Mouse (Mus musculus) MEL (cell line): ENCODE measurements around the gene Arid5b. TPM values are rescaled to one million over a fixed set of nuclear protein-coding genes. Genes with fewer than 3 reads are reported as not detected.

Experiments used
- DNase-seq: peaks from one replicate; pipeline ENCODE4 v3.0.0; 2011; ENCODE audit warnings: low read depth, low spot score
- H3K27ac ChIP-seq: 2 replicates; pipeline ENCODE4 v1.5.1; 2012; ENCODE audit warnings: low read depth, mild to moderate bottlenecking, control low read depth, low read length, moderate library complexity; ENCODE audit not compliant: control insufficient read depth
- H3K27me3 ChIP-seq, 2 experiments: fragments of 150-350 bp in 1 of 2; sonication (generic) in 1 of 2; 2 replicates each; pipeline ENCODE4 v1.6.1; 2012; ENCODE audit warnings: low read length in 2 of 2, mild to moderate bottlenecking in 2 of 2, improper control_type of control experiment in 1 of 2, moderate library complexity in 1 of 2; ENCODE audit not compliant: insufficient read depth in 2 of 2, control insufficient read depth in 1 of 2
- H3K36me3 ChIP-seq, 2 experiments: 2 replicates each; pipeline ENCODE4 v1.6.1; 2012 to 2014; ENCODE audit warnings: low read length in 2 of 2, improper control_type of control experiment in 1 of 2, inconsistent platforms in 1 of 2, mild to moderate bottlenecking in 1 of 2; ENCODE audit not compliant: insufficient read depth in 2 of 2, control insufficient read depth in 1 of 2
- H3K4me1 ChIP-seq, 2 experiments: fragments of 150-350 bp in 1 of 2; sonication (generic) in 1 of 2; 2 replicates each; pipeline ENCODE4 v1.6.1; 2012; ENCODE audit warnings: low read length in 2 of 2, improper control_type of control experiment in 1 of 2, mild to moderate bottlenecking in 1 of 2; ENCODE audit not compliant: insufficient read depth in 2 of 2, control insufficient read depth in 1 of 2
- H3K4me3 ChIP-seq, 2 experiments: fragments of 150-350 bp in 1 of 2; sonication (generic) in 1 of 2; 2 replicates each; pipeline ENCODE4 v1.5.1; 2012; ENCODE audit warnings: low read depth in 2 of 2, low read length in 2 of 2, mild to moderate bottlenecking in 2 of 2, moderate library complexity in 2 of 2, control low read depth in 1 of 2, improper control_type of control experiment in 1 of 2; ENCODE audit not compliant: control insufficient read depth in 1 of 2, insufficient read depth in 1 of 2
- H3K79me2 ChIP-seq: 2 replicates; pipeline ENCODE4 v1.6.1; 2012; ENCODE audit warnings: mild to moderate bottlenecking, low read length, moderate library complexity; ENCODE audit not compliant: control insufficient read depth, poor library complexity, insufficient read depth
- H3K9ac ChIP-seq: 2 replicates; pipeline ENCODE4 v1.6.1; 2012; ENCODE audit warnings: low read depth, mild to moderate bottlenecking, control low read depth, low read length, moderate library complexity; ENCODE audit not compliant: control insufficient read depth, poor library complexity, severe bottlenecking
- H3K9me3 ChIP-seq: fragments of 150-350 bp; sonication (generic); replicated peaks from 2 replicates; pipeline ENCODE4 v1.6.1; 2012; ENCODE audit warnings: mild to moderate bottlenecking, low read length, improper control_type of control experiment, moderate library complexity; ENCODE audit not compliant: insufficient read depth
- BHLHE40 ChIP-seq: IDR thresholded peaks from 2 replicates; pipeline ENCODE4 v1.6.1; 2012; ENCODE audit warnings: low read depth, mild to moderate bottlenecking, inconsistent platforms, low read length, improper control_type of control experiment, borderline replicate concordance
- EP300 ChIP-seq, 2 experiments: IDR thresholded peaks; 2 replicates each; pipeline ENCODE4 v1.6.1; 2011; ENCODE audit warnings: improper control_type of control experiment in 2 of 2, low read length in 2 of 2, low read depth in 1 of 2, mild to moderate bottlenecking in 1 of 2
- GATA1 ChIP-seq: IDR thresholded peaks from 2 replicates; pipeline ENCODE4 v1.6.1; 2011; ENCODE audit warnings: low read depth, low read length, improper control_type of control experiment
- JUND ChIP-seq: IDR thresholded peaks from 2 replicates; pipeline ENCODE4 v1.6.1; 2011; ENCODE audit warnings: low read depth, mild to moderate bottlenecking, improper control_type of control experiment, low read length
- MAX ChIP-seq: IDR thresholded peaks from 2 replicates; pipeline ENCODE4 v1.6.1; 2011; ENCODE audit warnings: low read length, improper control_type of control experiment
- MYB ChIP-seq: IDR thresholded peaks from 2 replicates; pipeline ENCODE4 v1.6.1; 2011; ENCODE audit warnings: mild to moderate bottlenecking, low read depth, low read length, improper control_type of control experiment
- POLR2A ChIP-seq, 2 experiments: IDR thresholded peaks; 2 replicates each; pipeline ENCODE4 v1.6.1; 2011 to 2012; ENCODE audit warnings: low read length in 2 of 2, mild to moderate bottlenecking in 2 of 2, control low read depth in 1 of 2, improper control_type of control experiment in 1 of 2, low read depth in 1 of 2, moderate library complexity in 1 of 2; ENCODE audit not compliant: control insufficient read depth in 1 of 2, insufficient read depth in 1 of 2, poor library complexity in 1 of 2
- POLR2AphosphoS2 ChIP-seq: IDR thresholded peaks from 2 replicates; pipeline ENCODE4 v1.6.1; 2011; ENCODE audit warnings: low read length, improper control_type of control experiment
- RAD21 ChIP-seq: IDR thresholded peaks from 2 replicates; pipeline ENCODE4 v1.6.1; 2011; ENCODE audit warnings: mild to moderate bottlenecking, low read depth, low read length, improper control_type of control experiment
- SMC3 ChIP-seq: IDR thresholded peaks from 2 replicates; pipeline ENCODE4 v1.6.1; 2011; ENCODE audit warnings: low read depth, low read length, improper control_type of control experiment
- TBP ChIP-seq: IDR thresholded peaks from 2 replicates; pipeline ENCODE4 v1.8.0; 2011; ENCODE audit warnings: low read depth, low read length, improper control_type of control experiment
- UBTF ChIP-seq: IDR thresholded peaks from 2 replicates; pipeline ENCODE4 v1.6.1; 2012; ENCODE audit warnings: low read depth, mild to moderate bottlenecking, inconsistent platforms, low read length, improper control_type of control experiment, moderate library complexity, borderline replicate concordance; ENCODE audit not compliant: insufficient read depth
- USF1 ChIP-seq: IDR thresholded peaks from 2 replicates; pipeline ENCODE4 v1.6.1; 2014; ENCODE audit warnings: low read depth, mild to moderate bottlenecking, inconsistent platforms, low read length, improper control_type of control experiment, moderate library complexity
- USF2 ChIP-seq, 2 experiments: IDR thresholded peaks; 2 replicates each; pipeline ENCODE4 v1.6.1; 2011 to 2012; ENCODE audit warnings: improper control_type of control experiment in 2 of 2, low read length in 2 of 2, borderline replicate concordance in 1 of 2, inconsistent platforms in 1 of 2, low read depth in 1 of 2, mild to moderate bottlenecking in 1 of 2; ENCODE audit not compliant: insufficient read depth in 1 of 2
- ZC3H11A ChIP-seq: IDR thresholded peaks from 2 replicates; pipeline ENCODE4 v1.6.1; 2012; ENCODE audit warnings: low read depth, mild to moderate bottlenecking, inconsistent platforms, low read length, improper control_type of control experiment
- polyA plus RNA-seq, 2 experiments: library from polyadenylated mRNA; stranded (reverse) in 1 of 2; unstranded in 1 of 2; fragments of >175 nt in 1 of 2; fragments of >200 nt in 1 of 2; gene quantifications; 2 replicates each; pipeline versions ENCODE4 v1.2.1 to v1.2.4; 2012; ENCODE audit warnings: low replicate concordance in 2 of 2, low read depth in 1 of 2; ENCODE audit not compliant: insufficient read length in 2 of 2, insufficient read depth in 1 of 2, missing spikeins in 1 of 2
- total RNA-seq: library from RNA; depleted of rRNA; stranded (reverse); fragments of 300-350 nt; gene quantifications from 2 replicates; pipeline ENCODE4 v1.2.3, GENCODE M21; 2012

Arid5b gene
- total and polyA plus RNA-seq, 3 experiments = 0.03 TPM; not detected in 2

DNA sequence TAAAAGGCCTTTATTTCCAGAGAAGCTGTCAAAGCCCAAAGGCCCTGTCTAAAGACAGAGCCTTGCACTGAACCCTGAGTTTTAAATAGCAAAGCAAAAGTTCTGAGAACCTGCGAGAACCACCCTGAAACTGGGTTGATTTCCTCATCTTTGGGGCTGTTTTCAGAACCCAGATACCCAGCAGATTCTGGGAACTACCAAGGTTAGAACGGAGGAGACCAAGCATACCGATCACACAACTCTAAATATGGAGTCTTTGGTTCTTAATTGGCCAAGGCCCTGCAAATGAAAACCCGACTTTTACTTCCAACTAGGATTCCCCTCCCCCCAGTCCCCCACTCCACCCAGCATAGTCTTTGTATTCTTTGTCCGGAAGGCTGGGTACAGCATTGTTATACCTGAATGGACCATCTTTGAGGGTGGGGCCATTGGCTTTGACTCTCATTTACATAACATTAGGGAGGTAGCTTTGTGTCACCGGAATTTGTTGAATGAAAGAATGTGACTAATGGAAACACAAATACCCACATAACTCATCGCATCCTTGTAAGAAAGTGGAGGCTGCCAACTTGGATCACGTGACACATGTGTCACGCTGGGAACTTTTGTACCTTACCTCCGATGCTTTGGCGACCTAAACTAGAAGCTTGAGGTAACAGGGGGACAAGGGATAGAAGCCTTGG, 141.2 kb downstream of the Arid5b start:
- no peak overlapping the region for H3K9ac ChIP-seq
- no peaks in the 10 kb centered on the region for H3K4me1 ChIP-seq
- no peaks in the 10 kb centered on the region for H3K79me2 ChIP-seq
- no peaks in the 10 kb centered on the region; a peak in 1 of 4 replicates for H3K27me3 ChIP-seq
- TF ChIP-seq USF2 (IDR thresholded peaks at IDR 0.05; ENCODE audit: borderline replicate concordance in 1 of 2, insufficient read depth in 1 of 2, low read depth in 1 of 2, low read length in 2 of 2) (no peak), POLR2AphosphoS2 (no peak), SMC3 (no peak), EP300 (IDR thresholded peaks at IDR 0.05; ENCODE audit: low read depth in 1 of 2, low read length in 2 of 2) (no peak), MYB (no peak), GATA1 (no peak), RAD21 (no peak), USF1 (no peak), ZC3H11A (no peak), BHLHE40 (no peak)
- TF ChIP-seq, all 39 proteins: peak for 0
- H3K36me3 ChIP-seq = no peaks in the 10 kb centered on the region
- H3K27ac ChIP-seq = no peak overlapping the region
- no peak overlapping the region for H3K4me3 ChIP-seq
- no peaks in the 10 kb centered on the region for H3K9me3 ChIP-seq
- no peak for DNase-seq

DNA sequence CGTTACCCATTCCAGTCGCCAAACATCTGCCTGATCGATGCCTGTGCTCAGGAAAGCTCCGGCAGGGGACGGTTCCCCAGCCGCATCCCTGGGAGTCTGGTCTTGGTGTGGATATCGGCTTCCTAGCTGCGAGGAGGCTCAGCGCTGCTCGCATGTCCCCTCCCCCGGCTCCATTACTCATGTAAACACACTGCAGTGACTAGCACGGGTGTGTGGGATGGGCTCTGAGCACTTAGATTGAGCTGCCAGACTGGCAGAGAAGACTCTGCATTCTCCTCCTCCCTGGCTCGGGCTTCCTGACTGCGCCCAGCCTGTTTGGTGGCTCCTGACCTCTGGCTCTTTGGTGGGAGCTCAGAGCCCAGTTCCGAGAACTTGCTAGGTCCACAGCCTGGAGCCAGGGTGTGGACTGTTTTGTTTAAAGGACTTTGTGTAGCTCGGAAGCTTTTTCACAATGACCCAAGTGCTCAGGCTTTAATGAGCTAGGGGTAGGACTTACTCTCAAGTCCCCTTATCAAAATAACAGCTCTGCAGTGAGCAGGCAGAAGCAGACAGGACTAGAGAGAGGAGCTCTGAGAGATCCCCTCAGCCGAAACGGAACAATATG, 142.0 kb downstream of the Arid5b start:
- DNase-seq = no peak

DNA sequence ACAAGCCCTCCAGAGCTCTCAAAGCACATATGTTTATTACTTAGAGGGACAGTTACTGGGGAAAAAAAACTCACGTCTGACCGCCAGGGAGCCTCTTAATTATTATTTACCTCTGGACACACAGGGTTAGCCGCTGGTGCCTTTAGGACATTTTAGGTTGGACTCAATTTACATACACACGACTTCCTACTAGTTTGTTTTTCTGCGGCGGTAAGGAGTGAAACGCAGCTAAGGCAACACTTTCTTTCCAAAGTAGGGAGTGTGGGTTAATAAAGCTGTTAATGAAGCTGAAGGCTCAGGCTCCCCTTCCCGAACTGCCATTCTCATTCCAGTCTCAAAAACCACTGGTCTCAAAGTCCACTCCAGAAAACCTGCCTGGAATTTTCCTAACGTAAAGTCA, 142.5 kb downstream of the Arid5b start:
- no peaks in the 10 kb centered on the region for H3K4me1 ChIP-seq
- no peak overlapping the region for H3K9ac ChIP-seq
- no peaks in the 10 kb centered on the region for H3K9me3 ChIP-seq
- H3K27ac ChIP-seq = no peak overlapping the region
- H3K79me2 ChIP-seq = no peaks in the 10 kb centered on the region
- H3K4me3 ChIP-seq = no peak overlapping the region
- TF ChIP-seq POLR2A (IDR thresholded peaks at IDR 0.05; ENCODE audit: control insufficient read depth in 1 of 2, insufficient read depth in 1 of 2, low read depth in 1 of 2, low read length in 2 of 2, poor library complexity in 1 of 2) (peak in 1 of 2 experiments; percentile 16; a peak in 1 of 4 replicates), JUND (no peak), TBP (no peak)
- TF ChIP-seq, all 39 proteins: peak for 1
- Histone ChIP-seq H3K27me3 (no peaks in the 10 kb centered on the region; a peak in 1 of 4 replicates), H3K36me3 (no peaks in the 10 kb centered on the region)
- no peak for DNase-seq

More for the DNA sequence above, 142.0 kb downstream of the Arid5b start:
- Histone ChIP-seq H3K4me3 (no peak overlapping the region), H3K4me1 (no peaks in the 10 kb centered on the region), H3K9ac (no peak overlapping the region), H3K27ac (no peak overlapping the region), H3K9me3 (no peaks in the 10 kb centered on the region), H3K36me3 (no peaks in the 10 kb centered on the region), H3K27me3 (no peaks in the 10 kb centered on the region; a peak in 1 of 4 replicates), H3K79me2 (no peaks in the 10 kb centered on the region)
- TF ChIP-seq JUND = no peak
- no peak for TF ChIP-seq BHLHE40
- 0 out of 4 replicates have a peak, but pooled peaks of 1 of the 2 experiments have one; percentile 21 for TF ChIP-seq POLR2A (IDR thresholded peaks at IDR 0.05; ENCODE audit: control insufficient read depth in 1 of 2, insufficient read depth in 1 of 2, low read depth in 1 of 2, low read length in 2 of 2, poor library complexity in 1 of 2)
- no peak for TF ChIP-seq MAX
- no peak for TF ChIP-seq UBTF
